Mouse (Mus musculus) MEL (cell line): Measurements from ENCODE around the gene Rbpms2. TPM values are rescaled to one million over a fixed set of nuclear protein-coding genes. Genes with fewer than 3 reads are reported as not detected.

Source experiments
- DNase-seq: peaks from one replicate; pipeline ENCODE4 v3.0.0; 2011; ENCODE audit warnings: low read depth, low spot score
- H3K27ac ChIP-seq: 2 replicates; pipeline ENCODE4 v1.5.1; 2012; ENCODE audit warnings: low read depth, mild to moderate bottlenecking, control low read depth, low read length, moderate library complexity; ENCODE audit not compliant: control insufficient read depth
- H3K27me3 ChIP-seq, 2 experiments: fragments of 150-350 bp in 1 of 2; sonication (generic) in 1 of 2; 2 replicates each; pipeline ENCODE4 v1.6.1; 2012; ENCODE audit warnings: low read length in 2 of 2, mild to moderate bottlenecking in 2 of 2, improper control_type of control experiment in 1 of 2, moderate library complexity in 1 of 2; ENCODE audit not compliant: insufficient read depth in 2 of 2, control insufficient read depth in 1 of 2
- H3K36me3 ChIP-seq, 2 experiments: 2 replicates each; pipeline ENCODE4 v1.6.1; 2012 to 2014; ENCODE audit warnings: low read length in 2 of 2, improper control_type of control experiment in 1 of 2, inconsistent platforms in 1 of 2, mild to moderate bottlenecking in 1 of 2; ENCODE audit not compliant: insufficient read depth in 2 of 2, control insufficient read depth in 1 of 2
- H3K4me1 ChIP-seq, 2 experiments: fragments of 150-350 bp in 1 of 2; sonication (generic) in 1 of 2; 2 replicates each; pipeline ENCODE4 v1.6.1; 2012; ENCODE audit warnings: low read length in 2 of 2, improper control_type of control experiment in 1 of 2, mild to moderate bottlenecking in 1 of 2; ENCODE audit not compliant: insufficient read depth in 2 of 2, control insufficient read depth in 1 of 2
- H3K4me3 ChIP-seq, 2 experiments: fragments of 150-350 bp in 1 of 2; sonication (generic) in 1 of 2; 2 replicates each; pipeline ENCODE4 v1.5.1; 2012; ENCODE audit warnings: low read depth in 2 of 2, low read length in 2 of 2, mild to moderate bottlenecking in 2 of 2, moderate library complexity in 2 of 2, control low read depth in 1 of 2, improper control_type of control experiment in 1 of 2; ENCODE audit not compliant: control insufficient read depth in 1 of 2, insufficient read depth in 1 of 2
- H3K79me2 ChIP-seq: 2 replicates; pipeline ENCODE4 v1.6.1; 2012; ENCODE audit warnings: mild to moderate bottlenecking, low read length, moderate library complexity; ENCODE audit not compliant: control insufficient read depth, poor library complexity, insufficient read depth
- H3K9ac ChIP-seq: 2 replicates; pipeline ENCODE4 v1.6.1; 2012; ENCODE audit warnings: low read depth, mild to moderate bottlenecking, control low read depth, low read length, moderate library complexity; ENCODE audit not compliant: control insufficient read depth, poor library complexity, severe bottlenecking
- H3K9me3 ChIP-seq: fragments of 150-350 bp; sonication (generic); replicated peaks from 2 replicates; pipeline ENCODE4 v1.6.1; 2012; ENCODE audit warnings: mild to moderate bottlenecking, low read length, improper control_type of control experiment, moderate library complexity; ENCODE audit not compliant: insufficient read depth
- BHLHE40 ChIP-seq: IDR thresholded peaks from 2 replicates; pipeline ENCODE4 v1.6.1; 2012; ENCODE audit warnings: low read depth, mild to moderate bottlenecking, inconsistent platforms, low read length, improper control_type of control experiment, borderline replicate concordance
- E2F4 ChIP-seq: IDR thresholded peaks from 2 replicates; pipeline ENCODE4 v1.6.1; 2011; ENCODE audit warnings: low read depth, low read length, improper control_type of control experiment, borderline replicate concordance
- ELF1 ChIP-seq: IDR thresholded peaks from 2 replicates; pipeline ENCODE4 v1.6.1; 2014; ENCODE audit warnings: low read depth, mild to moderate bottlenecking, inconsistent platforms, low read length, improper control_type of control experiment, moderate library complexity
- EP300 ChIP-seq, 2 experiments: IDR thresholded peaks; 2 replicates each; pipeline ENCODE4 v1.6.1; 2011; ENCODE audit warnings: improper control_type of control experiment in 2 of 2, low read length in 2 of 2, low read depth in 1 of 2, mild to moderate bottlenecking in 1 of 2
- KAT2A ChIP-seq: conservative IDR thresholded peaks from 2 replicates; pipeline ENCODE4 v1.6.1; 2012; ENCODE audit warnings: low read depth, low read length, improper control_type of control experiment, inconsistent platforms
- MAFK ChIP-seq: IDR thresholded peaks from 2 replicates; pipeline ENCODE4 v1.6.1; 2011; ENCODE audit warnings: low read depth, mild to moderate bottlenecking, low read length, improper control_type of control experiment, borderline replicate concordance
- MAZ ChIP-seq: IDR thresholded peaks from 2 replicates; pipeline ENCODE4 v1.6.1; 2012; ENCODE audit warnings: low read depth, mild to moderate bottlenecking, inconsistent platforms, low read length, improper control_type of control experiment
- MEF2A ChIP-seq: IDR thresholded peaks from 2 replicates; pipeline ENCODE4 v1.6.1; 2014; ENCODE audit warnings: low read depth, mild to moderate bottlenecking, inconsistent platforms, low read length, improper control_type of control experiment; ENCODE audit not compliant: poor library complexity, insufficient replicate concordance, severe bottlenecking; ENCODE audit errors: extremely low read depth
- NELFE ChIP-seq: IDR thresholded peaks from 2 replicates; pipeline ENCODE4 v1.6.1; 2011; ENCODE audit warnings: low read depth, low read length, improper control_type of control experiment
- RCOR1 ChIP-seq: IDR thresholded peaks from 2 replicates; pipeline ENCODE4 v1.6.1; 2012; ENCODE audit warnings: low read depth, mild to moderate bottlenecking, inconsistent platforms, low read length, improper control_type of control experiment
- SIN3A ChIP-seq: IDR thresholded peaks from 2 replicates; pipeline ENCODE4 v1.6.1; 2012; ENCODE audit warnings: low read length, improper control_type of control experiment, inconsistent platforms
- SMC3 ChIP-seq: IDR thresholded peaks from 2 replicates; pipeline ENCODE4 v1.6.1; 2011; ENCODE audit warnings: low read depth, low read length, improper control_type of control experiment
- UBTF ChIP-seq: IDR thresholded peaks from 2 replicates; pipeline ENCODE4 v1.6.1; 2012; ENCODE audit warnings: low read depth, mild to moderate bottlenecking, inconsistent platforms, low read length, improper control_type of control experiment, moderate library complexity, borderline replicate concordance; ENCODE audit not compliant: insufficient read depth
- USF2 ChIP-seq, 2 experiments: IDR thresholded peaks; 2 replicates each; pipeline ENCODE4 v1.6.1; 2011 to 2012; ENCODE audit warnings: improper control_type of control experiment in 2 of 2, low read length in 2 of 2, borderline replicate concordance in 1 of 2, inconsistent platforms in 1 of 2, low read depth in 1 of 2, mild to moderate bottlenecking in 1 of 2; ENCODE audit not compliant: insufficient read depth in 1 of 2
- ZC3H11A ChIP-seq: IDR thresholded peaks from 2 replicates; pipeline ENCODE4 v1.6.1; 2012; ENCODE audit warnings: low read depth, mild to moderate bottlenecking, inconsistent platforms, low read length, improper control_type of control experiment
- ZNF384 ChIP-seq: IDR thresholded peaks from 2 replicates; pipeline ENCODE4 v1.6.1; 2012; ENCODE audit warnings: low read depth, mild to moderate bottlenecking, inconsistent platforms, low read length, improper control_type of control experiment
- polyA plus RNA-seq, 2 experiments: library from polyadenylated mRNA; stranded (reverse) in 1 of 2; unstranded in 1 of 2; fragments of >175 nt in 1 of 2; fragments of >200 nt in 1 of 2; gene quantifications; 2 replicates each; pipeline versions ENCODE4 v1.2.1 to v1.2.4; 2012; ENCODE audit warnings: low replicate concordance in 2 of 2, low read depth in 1 of 2; ENCODE audit not compliant: insufficient read length in 2 of 2, insufficient read depth in 1 of 2, missing spikeins in 1 of 2
- total RNA-seq: library from RNA; depleted of rRNA; stranded (reverse); fragments of 300-350 nt; gene quantifications from 2 replicates; pipeline ENCODE4 v1.2.3, GENCODE M21; 2012

The Rbpms2 gene
- total and polyA plus RNA-seq, 3 experiments, result 0.22 TPM; not detected in 2

- Histone ChIP-seq H3K4me3 (no peak overlapping the region), H3K79me2 (no peaks in the 10 kb centered on the region), H3K9ac (no peak overlapping the region), H3K4me1 (0 out of 4 replicates have a peak, but pooled peaks cover 0 to 12% of the 10 kb centered on the region in 2 experiments), H3K36me3 (no peaks in the 10 kb centered on the region), H3K9me3 (no peaks in the 10 kb centered on the region), H3K27me3 (peaks cover 0 to 2% of the 10 kb centered on the region in 2 experiments; a peak in 1 of 4 replicates), H3K27ac (no peak overlapping the region)
- no peak for TF ChIP-seq ZNF384
- TF ChIP-seq USF2 (IDR thresholded peaks at IDR 0.05; ENCODE audit: borderline replicate concordance in 1 of 2, insufficient read depth in 1 of 2, low read depth in 1 of 2, low read length in 2 of 2), result no peak
- no peak for TF ChIP-seq E2F4
- TF ChIP-seq MAZ, result no peak
- no peak for TF ChIP-seq UBTF
- TF ChIP-seq NELFE, result no peak
- TF ChIP-seq RCOR1, result no peak
- no peak for TF ChIP-seq KAT2A
- TF ChIP-seq MAFK, result no peak
- no peak for TF ChIP-seq ZC3H11A
- no peak for DNase-seq
Measured at GRCm38 (mm10) chr9:65653741-65654140, 24.3 kb downstream of the Rbpms2 start.

GRCm38 (mm10) chr9:65654700-65655237 lies 25.3 kb downstream of the Rbpms2 start:
- Histone ChIP-seq H3K79me2 (no peaks in the 10 kb centered on the region), H3K4me3 (no peak overlapping the region), H3K36me3 (no peaks in the 10 kb centered on the region), H3K9ac (no peak overlapping the region), H3K27ac (no peak overlapping the region), H3K9me3 (no peaks in the 10 kb centered on the region), H3K27me3 (peaks cover 0 to 2% of the 10 kb centered on the region in 2 experiments; a peak in 1 of 4 replicates), H3K4me1 (0 out of 4 replicates have a peak, but pooled peaks cover 0 to 12% of the 10 kb centered on the region in 2 experiments)
- DNase-seq, result no peak
- no peak for TF ChIP-seq MAFK
- TF ChIP-seq SIN3A, result no peak

- Histone ChIP-seq H3K4me3 (no peak overlapping the region), H3K36me3 (no peaks in the 10 kb centered on the region), H3K4me1 (0 out of 4 replicates have a peak, but pooled peaks cover 0 to 4% of the 10 kb centered on the region in 2 experiments), H3K79me2 (no peaks in the 10 kb centered on the region), H3K9ac (no peak overlapping the region), H3K9me3 (no peaks in the 10 kb centered on the region), H3K27me3 (peaks cover 0 to 2% of the 10 kb centered on the region in 2 experiments; a peak in 1 of 4 replicates), H3K27ac (no peak overlapping the region)
- peak; percentile 21 for DNase-seq
- TF ChIP-seq KAT2A (no peak), RCOR1 (no peak), EP300 (IDR thresholded peaks at IDR 0.05; ENCODE audit: low read depth in 1 of 2, low read length in 2 of 2) (no peak), MEF2A (no peak), NELFE (no peak), ELF1 (no peak), BHLHE40 (no peak), SMC3 (no peak), UBTF (no peak)
Measured at GRCm38 (mm10) chr9:65655540-65655939, 26.1 kb downstream of the Rbpms2 start.
